Mouse (Mus musculus) heart, adult 2 months (tissue): ENCODE measurements around the gene Rpf2.

Source experiments
- CTCF ChIP-seq: fragments of 200-600 bp; IDR thresholded peaks from 2 replicates; pipeline ENCODE4 v1.8.1; 2022; ENCODE audit warnings: antibody characterized with exemption, mild to moderate bottlenecking, moderate library complexity
- EP300 ChIP-seq: fragments of 200-500 bp; IDR thresholded peaks from 2 replicates; pipeline ENCODE4 v1.6.1; 2011; ENCODE audit warnings: low read depth, low read length, control low read depth; ENCODE audit not compliant: insufficient read depth
- POLR2A ChIP-seq: fragments of 200-500 bp; IDR thresholded peaks from 2 replicates; pipeline ENCODE4 v1.6.1; 2011; ENCODE audit warnings: mild to moderate bottlenecking, low read depth, low read length, control low read depth; ENCODE audit not compliant: insufficient read depth

DNA sequence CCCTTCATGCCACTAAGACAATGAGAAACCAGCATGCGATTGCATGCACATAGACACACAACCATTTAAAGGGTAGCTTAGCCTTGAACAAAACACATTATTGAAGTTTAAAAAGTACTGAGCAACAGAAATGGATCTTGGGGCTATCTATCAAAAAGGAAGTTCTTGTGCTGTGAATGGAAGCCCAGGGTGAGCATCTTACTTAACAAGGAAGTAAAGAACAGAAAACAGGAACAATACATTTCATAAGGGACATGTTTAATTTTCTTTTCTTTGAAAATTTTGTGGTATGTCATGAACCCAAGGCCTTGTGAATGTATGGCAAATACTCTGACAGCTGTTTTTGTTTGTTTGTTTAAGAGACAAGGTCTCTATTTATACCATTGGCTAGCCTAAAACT, 17.1 kb downstream of the Rpf2 start:
- TF ChIP-seq CTCF (no peak), POLR2A (no peak), EP300 (no peak)
